Mouse (Mus musculus): ENCODE results near the gene Smcr8.
A peak's percentile ranks its signal among the peaks of the same experiment; 100 is the strongest.
"Not testable (repeated sequence)": the region's sequence is repeated elsewhere in the genome, so short reads cannot be mapped to it uniquely, and the experiment has no call there.

The Smcr8 gene

DNA sequence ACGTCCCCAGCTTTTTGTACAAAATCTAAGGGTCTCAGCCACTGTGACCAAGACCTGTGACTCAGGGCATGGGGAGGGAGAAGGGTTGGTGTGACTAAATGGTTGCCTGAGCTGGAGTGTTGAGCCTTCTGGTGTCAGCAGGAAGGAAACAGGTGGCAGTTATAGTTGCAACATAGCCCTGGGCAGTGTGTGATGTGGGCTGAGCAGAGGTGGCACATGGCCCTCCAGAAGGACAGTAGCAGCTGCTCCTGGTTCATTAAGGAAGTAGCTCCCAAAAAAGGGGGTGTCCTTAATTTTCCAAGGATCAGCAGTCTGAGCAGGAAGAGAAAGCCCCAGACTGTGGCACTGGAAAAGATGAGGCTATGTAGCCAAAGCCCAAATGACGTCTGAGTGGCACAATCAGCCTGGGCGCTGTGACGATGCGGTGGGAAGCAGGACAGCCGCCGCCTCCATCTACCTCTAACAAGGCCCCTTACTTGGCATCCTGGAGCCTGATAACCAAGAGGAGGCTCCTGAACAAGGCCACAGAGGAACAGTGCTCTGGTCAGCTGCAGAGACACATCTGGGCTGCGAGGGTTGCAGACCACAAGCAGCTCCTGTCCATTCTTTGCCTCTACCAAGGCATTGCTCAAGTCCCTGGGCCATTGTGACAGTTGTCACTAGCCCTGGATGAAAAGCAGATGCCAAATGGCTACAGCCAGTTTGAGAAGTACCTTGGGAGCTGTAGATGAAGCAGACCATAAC is 7.0 kb downstream of the Smcr8 start:
- no peak for DNase-seq

- no peak for DNase-seq
Observed at GRCm38 (mm10) chr11:60787595-60787994, 10.3 kb downstream of the Smcr8 start.

GRCm38 (mm10) chr11:60790472-60790871 is 13.1 kb downstream of the Smcr8 start:
- DNase-seq = no peak

DNA sequence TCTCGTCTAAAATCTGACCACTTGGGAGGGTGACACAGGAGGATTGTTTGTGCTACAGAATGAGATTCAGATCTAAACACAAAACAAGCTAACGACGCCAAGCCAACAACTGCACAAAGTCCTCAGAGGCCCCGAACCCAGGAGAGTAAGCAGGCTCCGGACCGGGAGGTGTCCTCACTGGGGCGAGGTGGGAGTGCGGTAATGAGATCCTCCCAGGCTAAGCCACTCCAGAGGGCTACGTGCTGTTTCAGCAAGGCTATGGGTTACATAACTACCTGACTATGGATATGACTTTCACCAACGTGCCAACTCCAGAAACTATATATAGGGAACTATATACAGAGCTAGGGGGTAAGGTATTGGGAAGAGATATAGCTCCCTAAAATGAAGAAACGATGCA is 19.0 kb downstream of the Smcr8 start:
- no peak for DNase-seq

- no peak for DNase-seq
Observed at GRCm38 (mm10) chr11:60799977-60800376, 22.7 kb downstream of the Smcr8 start.

- no peak for DNase-seq
Observed at GRCm38 (mm10) chr11:60800892-60801291, 23.6 kb downstream of the Smcr8 start.

DNA sequence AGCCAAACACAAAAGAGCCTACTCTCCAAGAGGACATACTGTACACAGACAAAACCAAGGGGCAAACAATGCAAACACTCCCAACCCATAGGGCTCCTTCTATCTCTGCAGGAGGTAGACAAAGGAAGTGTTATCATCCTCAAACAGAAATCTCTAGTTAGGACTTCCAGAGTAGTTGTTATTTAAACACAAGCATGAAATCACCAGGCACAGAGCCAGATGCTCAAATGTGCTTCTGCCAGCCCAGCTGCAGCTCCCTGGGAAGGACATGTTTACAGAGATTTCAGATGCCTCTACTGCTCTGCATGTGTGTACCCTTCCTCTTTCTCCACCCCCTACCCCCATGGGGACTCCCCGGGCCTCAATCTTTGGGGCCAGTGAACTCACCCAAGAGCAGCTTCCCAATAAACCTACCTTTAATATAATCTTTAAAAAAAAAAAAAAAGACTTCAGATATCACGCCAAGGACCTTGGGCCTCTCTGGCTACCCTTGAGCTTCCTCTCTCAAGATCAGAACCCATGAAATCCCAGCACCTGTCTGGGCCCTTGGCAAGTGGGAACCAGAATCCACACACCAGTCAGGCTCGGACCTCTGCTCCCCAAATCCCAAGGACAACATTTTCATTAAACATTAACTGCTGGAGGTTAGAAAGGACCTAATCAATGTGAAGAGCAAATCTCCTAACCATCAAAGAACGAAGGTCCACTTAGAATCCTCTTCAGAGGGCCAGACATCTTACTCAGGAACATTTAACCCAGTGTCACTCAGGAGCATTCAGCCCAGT is 31.2 kb downstream of the Smcr8 start:
- DNase-seq = no peak

- no peak for DNase-seq
Observed at GRCm38 (mm10) chr11:60809546-60809945, 32.2 kb downstream of the Smcr8 start.

GRCm38 (mm10) chr11:60810046-60810965 is 33.0 kb downstream of the Smcr8 start:
- DNase-seq = no peak

- peak; percentile 86 to 93 for DNase-seq
Observed at GRCm38 (mm10) chr11:60811054-60811460, 33.7 kb downstream of the Smcr8 start.

DNA sequence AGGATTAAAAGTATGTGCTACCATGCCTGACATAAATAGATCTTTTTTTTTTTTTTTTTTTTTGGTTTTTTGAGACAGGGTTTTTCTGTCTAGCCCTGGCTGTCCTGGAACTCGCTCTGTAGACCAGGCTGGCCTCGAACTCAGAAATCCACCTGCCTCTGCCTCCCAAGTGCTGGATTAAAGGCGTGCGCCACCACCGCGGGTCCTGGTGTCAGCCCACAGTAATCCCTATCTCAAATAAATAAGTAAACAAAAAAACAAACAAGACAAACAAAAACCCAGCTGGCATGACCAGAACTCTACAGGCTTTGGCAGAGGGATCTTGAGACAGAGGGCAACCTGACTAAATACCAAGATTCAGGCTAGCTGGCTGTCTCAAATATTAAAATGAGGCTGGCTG is 34.3 kb downstream of the Smcr8 start, which contains the start of gene Shmt1:
Shmt1 (minus strand) TSS at position 101 of the 400 bp plus-strand sequence.
- DNase-seq = not testable (repeated sequence)

- DNase-seq = no peak
Observed at GRCm38 (mm10) chr11:60816398-60816797, 39.1 kb downstream of the Smcr8 start.

GRCm38 (mm10) chr11:60823771-60824170 is 46.4 kb downstream of the Smcr8 start:
- no peak for DNase-seq

GRCm38 (mm10) chr11:60825191-60825590 is 47.9 kb downstream of the Smcr8 start:
- DNase-seq = no peak

GRCm38 (mm10) chr11:60826700-60827099 is 49.4 kb downstream of the Smcr8 start:
- no peak for DNase-seq

DNA sequence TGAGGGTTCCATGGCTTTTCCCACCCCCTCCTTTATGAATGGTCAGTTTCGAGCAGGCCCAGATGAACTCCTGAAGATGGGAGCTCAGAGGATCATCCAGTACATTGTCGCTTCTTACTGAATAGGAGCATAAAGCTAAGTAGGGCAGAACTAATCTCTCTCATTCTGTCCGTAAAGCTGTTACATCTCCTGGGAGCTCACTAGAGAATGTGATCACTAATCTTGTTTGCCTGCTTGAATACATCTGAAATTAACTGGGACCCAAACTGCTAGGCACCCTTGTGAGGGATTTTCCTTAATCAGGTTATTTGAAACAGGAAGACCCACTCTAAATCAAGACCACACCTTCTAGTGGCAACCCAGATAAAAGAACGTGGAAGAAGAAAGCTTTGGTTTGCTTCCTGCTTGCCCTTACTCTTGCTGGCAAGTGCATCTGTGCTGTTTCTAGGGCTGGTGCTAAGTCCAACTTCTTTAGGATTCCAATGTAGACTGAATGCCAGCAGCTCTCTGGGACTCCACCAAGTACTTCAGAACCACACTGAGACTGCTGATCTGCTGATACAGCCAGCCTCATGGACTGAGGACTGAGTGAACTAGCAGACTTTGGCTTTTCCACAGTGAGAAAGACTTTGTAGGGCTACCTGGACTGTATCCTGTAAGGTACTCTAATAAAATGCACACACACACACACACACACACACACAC is 50.1 kb downstream of the Smcr8 start:
- DNase-seq = no peak

GRCm38 (mm10) chr11:60828903-60829302 is 51.6 kb downstream of the Smcr8 start:
- no peak for DNase-seq

DNA sequence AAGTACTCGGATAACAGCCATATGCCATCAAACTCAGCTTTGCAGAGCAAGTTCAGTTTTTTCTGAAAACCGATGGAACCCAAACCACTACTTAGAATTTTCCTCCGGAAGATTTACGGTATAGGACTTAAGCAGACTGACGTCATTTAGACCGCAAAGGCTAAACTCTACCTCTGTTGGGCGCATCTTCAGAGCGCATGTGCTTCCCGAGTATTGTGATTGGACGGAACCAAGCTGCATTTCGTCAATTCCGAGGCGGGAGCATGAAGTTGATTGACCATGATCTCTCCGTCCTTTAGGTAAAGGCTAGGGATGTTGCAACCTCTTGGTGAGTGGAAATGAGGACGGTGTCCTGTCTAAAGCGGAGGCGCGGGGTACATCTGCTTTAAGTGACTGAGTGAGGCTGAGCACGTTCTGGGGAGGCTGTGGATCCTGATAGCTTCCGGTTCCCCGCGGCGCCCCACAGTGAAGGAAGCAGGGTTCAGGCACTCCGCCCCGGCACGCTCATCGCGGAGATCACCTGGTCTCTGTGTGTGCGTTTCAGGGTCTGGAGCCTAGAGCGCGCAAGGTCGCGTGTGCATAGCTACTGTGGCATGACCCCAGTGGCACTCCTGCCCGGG is 53.2 kb downstream of the Smcr8 start, which contains the start of gene Dhrs7b:
Dhrs7b (plus strand) TSS at position 199 of the 620 bp plus-strand sequence.
- DNase-seq = peak; percentile 90

DNA sequence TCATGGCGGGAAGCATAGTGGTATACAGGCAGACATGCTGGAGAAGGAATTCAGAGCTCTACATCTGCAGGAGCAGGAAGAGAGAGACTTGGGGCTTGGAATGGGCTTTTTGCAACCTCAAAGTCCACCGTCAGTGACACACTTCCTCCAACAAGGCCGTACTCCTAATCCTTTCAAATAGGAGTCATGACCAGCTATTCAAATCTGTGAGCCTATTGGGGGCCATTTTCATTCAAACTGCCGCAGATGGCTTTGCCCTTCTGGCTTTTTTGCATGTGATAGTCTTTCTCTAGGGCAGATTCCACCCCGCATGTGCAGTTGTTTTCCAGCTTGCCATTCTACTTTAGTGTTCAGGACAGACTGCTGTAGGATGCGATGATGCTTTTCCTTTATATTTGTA is 59.6 kb downstream of the Smcr8 start:
- no peak for DNase-seq
